Mouse (Mus musculus): Measurements from ENCODE around the gene Wwox.

- TF ChIP-seq CTCF (IDR thresholded peaks at IDR 0.05): no peak
- no peak for TF ChIP-seq EP300 (IDR thresholded peaks at IDR 0.05)
These were observed 936.0 kb downstream of the Wwox start for GRCm38 (mm10) chr8:115375361-115376047.

Measured in lung, postnatal 0 days (tissue).